Mouse (Mus musculus) olfactory bulb, adult 2 months (tissue): Measurements from ENCODE around the gene Med15.

Source experiments
- CTCF ChIP-seq: fragments of 200-500 bp; IDR thresholded peaks from 2 replicates; pipeline ENCODE4 v1.5.1; 2012; ENCODE audit warnings: low read depth, mild to moderate bottlenecking, low read length, moderate library complexity; ENCODE audit not compliant: insufficient read depth
- POLR2A ChIP-seq: fragments of 200-500 bp; IDR thresholded peaks from 2 replicates; pipeline ENCODE4 v1.6.1; 2012; ENCODE audit warnings: mild to moderate bottlenecking, low read depth, low read length, moderate library complexity; ENCODE audit not compliant: insufficient read depth

DNA sequence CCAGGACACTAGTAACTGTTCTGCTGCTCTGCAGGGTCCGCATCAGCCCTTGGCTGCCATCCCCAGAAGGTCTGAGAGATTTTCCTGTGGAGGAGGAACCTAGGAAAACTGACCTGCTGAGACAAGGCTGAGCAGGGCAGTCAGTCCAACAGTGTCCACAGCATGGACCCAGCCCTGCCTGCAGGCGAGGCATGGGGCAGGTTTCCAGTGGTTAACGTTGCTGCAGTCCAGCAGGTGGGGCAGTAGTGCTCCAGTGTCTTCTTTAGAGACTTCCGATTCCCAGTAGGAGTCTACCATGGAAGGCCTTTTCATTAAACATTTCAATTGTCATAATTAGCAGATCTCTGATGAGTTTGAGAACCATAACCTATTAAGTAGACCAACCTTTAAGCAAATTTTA, 10.6 kb upstream of the Med15 start:
- no peak for TF ChIP-seq CTCF
- TF ChIP-seq POLR2A = no peak
